Mouse (Mus musculus): ENCODE data around the gene Gm4969. TPM values are rescaled to one million over a fixed set of nuclear protein-coding genes. Genes with fewer than 3 reads are reported as not detected.
A peak's percentile ranks its signal among the peaks of the same experiment; 100 is the strongest.

Gene Gm4969
- total RNA-seq, 2 experiments from 2014 or later = 1.1 to 1.7 TPM

- peak in 1 of 2 experiments; percentile 55 for DNase-seq (ENCODE audit: low spot score in 2 of 2)
Measured at GRCm38 (mm10) chr7:19094471-19094825, 23.7 kb downstream of the Gm4969 start, which contains the start of gene Six5. TSS of gene Six5 (plus strand) at chr7:19094594.

GRCm38 (mm10) chr7:19093537-19094385 is 24.4 kb downstream of the Gm4969 start:
- peak; percentile 85 to 87 for DNase-seq (ENCODE audit: low spot score in 2 of 2)

- DNase-seq (ENCODE audit: low spot score in 2 of 2) = peak; percentile 81 to 86
Measured at GRCm38 (mm10) chr7:19093174-19093521, 25.0 kb downstream of the Gm4969 start.

GRCm38 (mm10) chr7:19092381-19093173 is 25.6 kb downstream of the Gm4969 start:
- DNase-seq (ENCODE audit: low spot score in 2 of 2) = peak; percentile 48 to 69

- no peak for DNase-seq (ENCODE audit: low spot score in 2 of 2)
Measured at GRCm38 (mm10) chr7:19091913-19092312, 26.3 kb downstream of the Gm4969 start.

- DNase-seq (ENCODE audit: low spot score in 2 of 2) = peak; percentile 62 to 73
Measured at GRCm38 (mm10) chr7:19088813-19089212, 29.4 kb downstream of the Gm4969 start.

GRCm38 (mm10) chr7:19086760-19087159 is 31.4 kb downstream of the Gm4969 start:
- DNase-seq (ENCODE audit: low spot score in 2 of 2) = no peak

GRCm38 (mm10) chr7:19086042-19086441 is 32.1 kb downstream of the Gm4969 start:
- DNase-seq (ENCODE audit: low spot score in 2 of 2) = no peak

GRCm38 (mm10) chr7:19085495-19085894 is 32.7 kb downstream of the Gm4969 start:
- DNase-seq (ENCODE audit: low spot score in 2 of 2) = no peak

- DNase-seq (ENCODE audit: low spot score in 2 of 2) = no peak
Measured at GRCm38 (mm10) chr7:19084921-19085473, 33.2 kb downstream of the Gm4969 start.

GRCm38 (mm10) chr7:19084277-19084771 is 33.8 kb downstream of the Gm4969 start:
- DNase-seq (ENCODE audit: low spot score in 2 of 2) = no peak

- DNase-seq (ENCODE audit: low spot score in 2 of 2) = no peak
Measured at GRCm38 (mm10) chr7:19083701-19084100, 34.5 kb downstream of the Gm4969 start, which contains the start of gene Dmpk. TSS of gene Dmpk (plus strand) at chr7:19083849.

- DNase-seq (ENCODE audit: low spot score in 2 of 2) = no peak
Measured at GRCm38 (mm10) chr7:19083096-19083495, 35.1 kb downstream of the Gm4969 start.

- no peak for DNase-seq (ENCODE audit: low spot score in 2 of 2)
Measured at GRCm38 (mm10) chr7:19082171-19082570, 36.0 kb downstream of the Gm4969 start.

- no peak for DNase-seq (ENCODE audit: low spot score in 2 of 2)
Measured at GRCm38 (mm10) chr7:19080451-19080950, 37.7 kb downstream of the Gm4969 start.

GRCm38 (mm10) chr7:19078732-19079131 is 39.4 kb downstream of the Gm4969 start:
- DNase-seq (ENCODE audit: low spot score in 2 of 2) = no peak

GRCm38 (mm10) chr7:19077761-19078160 is 40.4 kb downstream of the Gm4969 start:
- peak in 1 of 2 experiments; percentile 35 for DNase-seq (ENCODE audit: low spot score in 2 of 2)

GRCm38 (mm10) chr7:19076586-19076991 is 41.6 kb downstream of the Gm4969 start:
- peak; percentile 40 to 51 for DNase-seq (ENCODE audit: low spot score in 2 of 2)

GRCm38 (mm10) chr7:19075723-19076585 is 42.2 kb downstream of the Gm4969 start, which contains the start of gene Dmwd:
TSS of gene Dmwd (plus strand) at chr7:19076227.
- DNase-seq (ENCODE audit: low spot score in 2 of 2) = peak; percentile 96

- no peak for DNase-seq (ENCODE audit: low spot score in 2 of 2)
Measured at GRCm38 (mm10) chr7:19075231-19075630, 42.9 kb downstream of the Gm4969 start.
